Mouse (Mus musculus) inflammation-experienced regulatory T-cells, adult 6 months (primary cell): Measurements from ENCODE around the gene Rims1. TPM values are rescaled to one million over a fixed set of nuclear protein-coding genes. Genes with fewer than 3 reads are reported as not detected.

Experiments
- ATAC-seq: one replicate; pipeline ENCODE4 v1.8.0; 2017
- polyA plus RNA-seq, 3 experiments: library from polyadenylated mRNA; unstranded; fragments of 100-300 nt; shearing (Covaris generic); gene quantifications; one replicate each; pipeline ENCODE4 v1.2.1; 2017

Gene Rims1
- polyA plus RNA-seq, 3 experiments from 2014 or later: not detected

GRCm38 (mm10) chr1:22579470-22579869 lies 226.3 kb downstream of the Rims1 start:
- ATAC-seq: no peak

- no peak for ATAC-seq
Observed at GRCm38 (mm10) chr1:22572720-22573119, 233.1 kb downstream of the Rims1 start.

GRCm38 (mm10) chr1:22546273-22546672 lies 259.5 kb downstream of the Rims1 start:
- no peak for ATAC-seq

GRCm38 (mm10) chr1:22538129-22538528 lies 267.7 kb downstream of the Rims1 start:
- ATAC-seq: no peak

GRCm38 (mm10) chr1:22536776-22537175 lies 269.0 kb downstream of the Rims1 start:
- no peak for ATAC-seq

GRCm38 (mm10) chr1:22535049-22535448 lies 270.7 kb downstream of the Rims1 start:
- ATAC-seq: no peak

GRCm38 (mm10) chr1:22533146-22534096 lies 272.4 kb downstream of the Rims1 start:
- no peak for ATAC-seq

GRCm38 (mm10) chr1:22515103-22515502 lies 290.7 kb downstream of the Rims1 start:
- ATAC-seq: no peak

- ATAC-seq: no peak
Observed at GRCm38 (mm10) chr1:22512421-22512820, 293.4 kb downstream of the Rims1 start.

GRCm38 (mm10) chr1:22511614-22512013 lies 294.2 kb downstream of the Rims1 start:
- ATAC-seq: no peak

GRCm38 (mm10) chr1:22508735-22509615 lies 296.8 kb downstream of the Rims1 start:
- ATAC-seq: no peak

- ATAC-seq: no peak
Observed at GRCm38 (mm10) chr1:22487270-22487864, 318.4 kb downstream of the Rims1 start.

- no peak for ATAC-seq
Observed at GRCm38 (mm10) chr1:22476220-22476619, 329.6 kb downstream of the Rims1 start.

- no peak for ATAC-seq
Observed at GRCm38 (mm10) chr1:22467033-22467432, 338.8 kb downstream of the Rims1 start.

GRCm38 (mm10) chr1:22466597-22466996 lies 339.2 kb downstream of the Rims1 start:
- no peak for ATAC-seq

GRCm38 (mm10) chr1:22424020-22424419 lies 381.8 kb downstream of the Rims1 start:
- no peak for ATAC-seq

GRCm38 (mm10) chr1:22422102-22422501 lies 383.7 kb downstream of the Rims1 start:
- no peak for ATAC-seq

- no peak for ATAC-seq
Observed at GRCm38 (mm10) chr1:22410173-22410572, 395.6 kb downstream of the Rims1 start.

GRCm38 (mm10) chr1:22386361-22386760 lies 419.4 kb downstream of the Rims1 start:
- ATAC-seq: no peak

GRCm38 (mm10) chr1:22377652-22378051 lies 428.1 kb downstream of the Rims1 start:
- no peak for ATAC-seq

GRCm38 (mm10) chr1:22377062-22377461 lies 428.7 kb downstream of the Rims1 start:
- ATAC-seq: no peak

- no peak for ATAC-seq
Observed at GRCm38 (mm10) chr1:22356209-22356608, 449.6 kb downstream of the Rims1 start.

GRCm38 (mm10) chr1:22353687-22354086 lies 452.1 kb downstream of the Rims1 start:
- no peak for ATAC-seq
